Mouse (Mus musculus): ENCODE results near the gene Srprb. TPM values are rescaled to one million over a fixed set of nuclear protein-coding genes. Genes with fewer than 3 reads are reported as not detected.

Gene Srprb
- polyA plus RNA-seq, 1 experiment from 2014 or later: 65.5 TPM

DNA sequence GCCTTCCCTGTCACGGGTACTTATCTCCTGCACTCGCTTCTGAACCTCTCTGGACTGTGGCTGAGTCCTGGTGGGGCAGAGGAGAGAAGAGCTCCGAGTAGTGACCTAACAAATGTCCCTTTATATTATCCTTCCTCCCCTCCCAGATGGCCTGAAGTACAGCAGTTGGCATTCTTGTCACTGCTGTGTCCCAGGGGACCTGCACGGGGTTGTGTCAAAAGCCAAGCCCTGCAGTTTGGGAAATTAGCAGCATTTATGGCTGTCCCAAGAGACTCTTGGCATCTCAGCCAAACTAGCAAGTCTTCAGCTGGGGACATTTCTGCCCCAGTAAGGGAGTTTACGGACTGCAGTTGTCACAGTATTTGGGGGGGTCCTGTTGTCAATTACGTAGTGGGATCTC, 62.5 kb downstream of the Srprb start:
- WGBS: 64% methylated on average over 6 of the region's 6 CpGs
- H3K9me3 ChIP-seq: no peaks in the 10 kb centered on the region
- no peak overlapping the region for H3K4me3 ChIP-seq
- no peak overlapping the region for H3K4me2 ChIP-seq
- H3K27me3 ChIP-seq: no peaks in the 10 kb centered on the region
- H3K4me1 ChIP-seq: peaks cover 1% of the 10 kb centered on the region; the same call in 1 of the 2 replicates
- no peak overlapping the region for H3K27ac ChIP-seq
- H3K36me3 ChIP-seq: no peaks in the 10 kb centered on the region
- no peak for ATAC-seq (ENCODE audit: insufficient number of reproducible peaks, low FRiP score, low TSS enrichment, low read depth)
- no peak overlapping the region for H3K9ac ChIP-seq

Other genes with a start within 250 kb of the Srprb start
- gene Slco2a1, start 213.4 kb downstream of the Srprb start, polyA plus RNA-seq (2015; fragmentation: Nextera tagmentation; extraction: Ambion mirVana): 6.2 and 7.1 TPM in 2 replicates
- gene Rab6b, start 90.3 kb downstream of the Srprb start, polyA plus RNA-seq (2015; fragmentation: Nextera tagmentation; extraction: Ambion mirVana): 5.7 and 7.8 TPM in 2 replicates
- gene Gm20425, start 28.2 kb upstream of the Srprb start, polyA plus RNA-seq (2015; fragmentation: Nextera tagmentation; extraction: Ambion mirVana): 2.7 TPM in 1 of 2 replicates, not detected in the other
- gene Trf, start 28.3 kb upstream of the Srprb start, polyA plus RNA-seq (2015; fragmentation: Nextera tagmentation; extraction: Ambion mirVana): 32.7 and 42.1 TPM in 2 replicates
- 0.88 and 1.5 TPM in 2 replicates for gene 1300017J02Rik, start 102.9 kb upstream of the Srprb start, polyA plus RNA-seq (2015; fragmentation: Nextera tagmentation; extraction: Ambion mirVana)
- gene Topbp1, start 103.1 kb upstream of the Srprb start, polyA plus RNA-seq (2015; fragmentation: Nextera tagmentation; extraction: Ambion mirVana): 50.9 and 57.7 TPM in 2 replicates
- gene Cdv3, start 163.7 kb upstream of the Srprb start, polyA plus RNA-seq (2015; fragmentation: Nextera tagmentation; extraction: Ambion mirVana): 95.2 and 121 TPM in 2 replicates